Mouse (Mus musculus) forebrain, postnatal 0 days (tissue): ENCODE data around the gene Ntrk2. TPM values are rescaled to one million over a fixed set of nuclear protein-coding genes. Genes with fewer than 3 reads are reported as not detected.

Experiments used
- ATAC-seq: fragments of 200-750 bp; cut with Nextera tagmentation; 2 replicates; pipeline ENCODE4 v1.8.0; 2017; ENCODE audit warnings: mild to moderate bottlenecking, moderate library complexity
- DNase-seq: peaks from one replicate; pipeline ENCODE4 v3.0.0-alpha.2; 2015
- H3K27ac ChIP-seq: fragments of 300-500 bp; sonication (generic); 2 replicates; pipeline ENCODE4 v1.5.1; 2014; ENCODE audit warnings: low read depth, mild to moderate bottlenecking, antibody characterized with exemption, low read length, moderate library complexity, mixed read lengths
- H3K27me3 ChIP-seq: fragments of 300-500 bp; sonication (generic); 2 replicates; pipeline ENCODE4 v1.6.1; 2014; ENCODE audit warnings: mild to moderate bottlenecking, low read length, mixed read lengths; ENCODE audit not compliant: insufficient read depth
- H3K36me3 ChIP-seq: fragments of 300-500 bp; sonication (generic); 2 replicates; pipeline ENCODE4 v1.6.1; 2014; ENCODE audit warnings: mild to moderate bottlenecking, moderate library complexity; ENCODE audit not compliant: insufficient read depth
- H3K4me1 ChIP-seq: fragments of 300-500 bp; sonication (generic); 2 replicates; pipeline ENCODE4 v1.6.1; 2014; ENCODE audit warnings: antibody characterized with exemption; ENCODE audit not compliant: insufficient read depth
- H3K4me2 ChIP-seq: fragments of 300-500 bp; sonication (generic); 2 replicates; pipeline ENCODE4 v1.6.1; 2014; ENCODE audit warnings: low read depth, mild to moderate bottlenecking, moderate library complexity
- H3K4me3 ChIP-seq: fragments of 300-500 bp; sonication (generic); 2 replicates; pipeline ENCODE4 v1.5.1; 2014; ENCODE audit warnings: low read depth, low read length, mixed read lengths
- H3K9ac ChIP-seq: fragments of 300-500 bp; sonication (generic); 2 replicates; pipeline ENCODE4 v1.6.1; 2014; ENCODE audit warnings: mild to moderate bottlenecking
- H3K9me3 ChIP-seq: fragments of 300-500 bp; sonication (generic); 2 replicates; pipeline ENCODE4 v1.6.1; 2016; ENCODE audit warnings: low read length
- CTCF ChIP-seq: sonication (generic); IDR thresholded peaks from 2 replicates; pipeline ENCODE4 v1.5.1; 2016; ENCODE audit warnings: antibody characterized with exemption, control low read depth, low read depth
- WGBS: fragments of 180-500 bp; shearing (Covaris S2); extraction: QIAGEN DNeasy Blood & Tissue Kit; methylation state at CpG from one replicate; pipeline ENCODE4 v1.1.7; 2014; 5-methylcytosine and 5-hydroxymethylcytosine counted together
- polyA plus RNA-seq: library from polyadenylated mRNA; unstranded; fragments of >200 nt; fragmentation: Nextera tagmentation; extraction: Ambion mirVana; gene quantifications from 2 replicates; pipeline ENCODE4 v1.2.1, GENCODE M21; 2015
- total RNA-seq: library from RNA; depleted of rRNA; stranded (reverse); fragments of >200 nt; gene quantifications from 2 replicates; pipeline ENCODE4 v1.2.3, GENCODE M21; 2014

Gene Ntrk2
- total and polyA plus RNA-seq, 2 experiments from 2014 or later: 131 to 184 TPM

DNA sequence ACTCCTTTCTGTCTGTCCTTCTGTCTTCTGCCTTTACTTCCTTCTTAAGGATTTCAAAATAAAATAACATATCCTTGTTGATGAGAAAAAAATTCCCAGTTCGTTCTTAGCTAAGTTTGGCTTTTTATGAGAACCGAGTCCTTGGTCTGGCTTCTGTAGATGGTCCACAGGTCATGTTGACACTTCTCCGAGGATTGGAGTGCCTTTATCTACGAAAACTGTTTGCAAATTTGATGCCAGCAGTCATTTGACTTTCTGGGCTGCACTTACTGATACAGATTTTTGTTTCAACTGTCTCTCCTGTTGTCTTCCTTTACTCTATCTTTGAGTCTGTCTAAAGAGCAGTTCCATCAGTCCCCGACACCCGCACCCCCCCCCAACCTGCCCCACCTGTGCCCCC is 154.0 kb downstream of the Ntrk2 start:
- H3K4me2 ChIP-seq: no peak overlapping the region
- H3K4me1 ChIP-seq: peaks cover 10% of the 10 kb centered on the region; the same call in 1 of the 2 replicates
- H3K36me3 ChIP-seq: no peaks in the 10 kb centered on the region
- no peak overlapping the region for H3K9ac ChIP-seq
- no peak overlapping the region for H3K4me3 ChIP-seq
- no peak for ATAC-seq
- no peaks in the 10 kb centered on the region for H3K9me3 ChIP-seq
- no peaks in the 10 kb centered on the region for H3K27me3 ChIP-seq
- TF ChIP-seq CTCF: no peak
- no peak for DNase-seq
- WGBS: 93% methylated on average over 6 of the region's 6 CpGs
- H3K27ac ChIP-seq: no peak overlapping the region

DNA sequence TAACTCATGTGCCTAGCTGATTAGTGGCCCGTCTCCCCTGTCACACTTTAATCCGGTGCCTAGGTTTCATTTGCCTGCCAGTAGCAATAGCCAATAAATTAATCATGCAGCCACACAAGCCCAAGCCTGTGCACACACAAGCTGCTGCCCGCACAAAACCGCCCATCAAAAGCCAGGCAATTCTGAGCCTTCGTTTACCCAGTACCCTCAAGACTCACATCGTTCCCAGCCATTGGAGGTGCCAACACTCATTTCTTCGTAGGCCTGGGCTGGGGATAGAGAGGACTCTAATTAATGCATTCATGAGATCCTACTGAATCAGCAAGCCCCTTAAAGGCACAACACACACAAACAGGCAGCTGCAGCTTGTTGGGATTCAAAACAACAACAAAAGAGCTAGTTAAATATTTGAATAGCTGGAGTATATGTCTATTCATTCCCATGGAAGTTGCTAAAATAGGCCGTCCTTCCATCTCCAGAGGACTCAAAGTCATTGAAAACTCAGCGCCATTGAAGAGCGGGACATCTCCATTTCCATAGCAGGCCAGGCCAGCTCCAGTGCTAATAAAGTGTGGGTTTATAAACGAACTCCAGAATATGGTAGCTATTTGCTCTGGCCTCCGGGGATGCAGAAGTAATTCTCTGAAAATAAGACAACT is 158.5 kb downstream of the Ntrk2 start:
- Histone ChIP-seq H3K27ac (peak overlapping the region; percentile 71), H3K4me2 (no peak overlapping the region), H3K4me3 (no peak overlapping the region), H3K4me1 (peaks cover 7% of the 10 kb centered on the region; the same call in 1 of the 2 replicates), H3K36me3 (no peaks in the 10 kb centered on the region), H3K9ac (no peak overlapping the region), H3K27me3 (no peaks in the 10 kb centered on the region), H3K9me3 (no peaks in the 10 kb centered on the region)
- ATAC-seq (peak; percentile 93), DNase-seq (peak; percentile 75)
- 11% methylated on average over 12 of the region's 12 CpGs for WGBS
- no peak for TF ChIP-seq CTCF

DNA sequence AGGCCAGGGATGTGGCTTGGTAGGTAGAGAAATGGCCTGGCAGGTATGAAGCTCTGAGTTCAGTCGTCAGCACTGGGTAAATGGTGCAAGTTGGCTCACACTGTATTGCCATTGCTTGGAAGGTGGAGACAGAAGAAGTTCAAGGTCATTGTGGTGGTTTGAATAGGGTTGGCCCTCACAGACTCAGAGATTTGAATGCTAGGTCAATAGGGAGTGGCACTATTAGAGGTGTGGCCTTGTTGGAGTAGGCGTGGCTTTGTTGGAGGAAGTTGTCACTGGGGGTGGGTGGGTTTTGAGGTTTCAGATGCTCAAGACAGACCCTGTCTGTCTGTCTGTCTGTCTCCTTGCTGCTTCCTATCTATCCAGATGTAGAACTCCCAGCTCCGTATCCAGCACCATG is 159.5 kb downstream of the Ntrk2 start:
- ATAC-seq (no peak), DNase-seq (no peak)
- Histone ChIP-seq H3K4me3 (no peak overlapping the region), H3K9me3 (no peaks in the 10 kb centered on the region), H3K9ac (no peak overlapping the region), H3K4me1 (peaks cover 7% of the 10 kb centered on the region; the same call in 1 of the 2 replicates), H3K4me2 (no peak overlapping the region), H3K27ac (no peak overlapping the region), H3K27me3 (no peaks in the 10 kb centered on the region), H3K36me3 (no peaks in the 10 kb centered on the region)
- no peak for TF ChIP-seq CTCF
- WGBS: 91% methylated on average over 3 of the region's 3 CpGs

DNA sequence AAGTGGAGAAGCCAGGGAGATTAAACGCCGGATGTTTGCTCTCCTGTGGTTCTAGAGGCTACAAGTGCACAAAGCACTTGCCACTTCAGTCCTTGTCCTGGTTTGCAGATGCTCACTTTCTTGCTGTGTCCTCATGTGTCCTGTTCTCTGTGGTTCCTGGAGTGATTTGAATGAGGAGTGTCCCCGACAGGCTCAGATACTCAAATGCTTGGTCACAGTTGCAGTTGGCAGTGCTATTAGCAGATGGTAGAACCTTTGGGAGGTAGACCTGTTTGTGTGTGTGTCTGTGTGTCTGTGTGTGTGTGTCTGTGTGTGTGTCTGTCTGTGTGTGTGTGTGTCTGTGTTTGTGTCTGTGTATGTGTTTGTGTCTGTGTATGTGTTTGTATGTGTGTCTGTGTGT is 160.1 kb downstream of the Ntrk2 start:
- no peak for ATAC-seq
- Histone ChIP-seq H3K36me3 (no peaks in the 10 kb centered on the region), H3K9me3 (no peaks in the 10 kb centered on the region), H3K4me2 (no peak overlapping the region), H3K9ac (no peak overlapping the region), H3K4me3 (no peak overlapping the region), H3K27ac (no peak overlapping the region), H3K4me1 (peaks cover 8% of the 10 kb centered on the region; the same call in 1 of the 2 replicates), H3K27me3 (no peaks in the 10 kb centered on the region)
- DNase-seq: no peak
- WGBS: 66% methylated on average over 3 of the region's 3 CpGs
- TF ChIP-seq CTCF: no peak

DNA sequence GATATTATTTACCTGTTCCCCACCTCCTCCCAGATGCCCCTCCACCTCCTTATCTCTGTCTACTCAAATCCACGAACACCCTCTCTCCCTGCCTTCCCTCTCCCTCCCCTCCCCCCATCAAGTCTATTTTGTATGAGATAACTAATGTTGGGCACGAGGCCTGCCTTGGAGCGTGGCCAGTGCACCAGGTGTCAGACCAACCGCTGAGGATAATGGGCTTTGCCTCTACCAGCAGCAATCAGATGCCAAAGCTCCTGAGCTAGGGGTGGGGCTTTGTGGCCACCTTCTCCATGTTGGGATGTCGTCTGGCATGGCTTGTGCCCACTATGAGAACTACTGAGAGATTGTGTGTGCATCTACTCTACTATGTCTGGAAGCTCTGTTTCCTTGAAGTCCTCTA is 161.8 kb downstream of the Ntrk2 start:
- no peak for TF ChIP-seq CTCF
- H3K27me3 ChIP-seq: no peaks in the 10 kb centered on the region
- no peaks in the 10 kb centered on the region for H3K9me3 ChIP-seq
- no peaks in the 10 kb centered on the region for H3K36me3 ChIP-seq
- 22% methylated on average over 5 of the region's 5 CpGs for WGBS
- H3K4me2 ChIP-seq: no peak overlapping the region
- no peak overlapping the region for H3K4me3 ChIP-seq
- H3K4me1 ChIP-seq: peaks cover 12% of the 10 kb centered on the region; the same call in 1 of the 2 replicates
- H3K9ac ChIP-seq: no peak overlapping the region
- no peak for ATAC-seq
- no peak overlapping the region for H3K27ac ChIP-seq
- DNase-seq: no peak

DNA sequence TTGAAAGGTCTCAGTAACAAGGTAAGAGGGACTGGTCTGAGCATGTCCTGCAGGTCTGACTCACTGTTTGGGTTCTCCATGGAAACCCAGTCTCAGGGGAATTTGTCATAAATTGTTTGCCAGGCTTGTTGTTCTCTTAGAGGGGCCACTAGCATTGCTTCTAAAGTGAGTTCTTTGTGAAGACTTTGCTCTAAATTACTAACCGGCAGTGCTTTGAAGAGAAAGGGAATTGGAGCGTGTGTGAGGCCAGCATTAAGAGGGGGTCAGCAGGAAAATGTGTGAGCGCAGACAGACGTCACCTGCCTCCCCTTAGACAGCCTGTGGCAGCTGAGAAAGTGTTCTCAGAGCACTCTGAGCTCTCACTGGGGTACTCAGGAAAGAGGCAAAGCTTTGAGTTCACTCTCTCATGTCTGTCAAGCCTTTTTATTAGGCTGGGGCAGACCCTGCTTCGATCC is 165.1 kb downstream of the Ntrk2 start:
- TF ChIP-seq CTCF: no peak
- Histone ChIP-seq H3K27ac (0 out of 2 replicates have a peak overlapping the region, but pooled peaks have one; percentile 42), H3K4me1 (0 out of 2 replicates have a peak, but pooled peaks cover 6% of the 10 kb centered on the region), H3K9ac (no peak overlapping the region), H3K27me3 (no peaks in the 10 kb centered on the region), H3K36me3 (no peaks in the 10 kb centered on the region), H3K4me2 (no peak overlapping the region), H3K9me3 (no peaks in the 10 kb centered on the region), H3K4me3 (no peak overlapping the region)
- WGBS: 6% methylated on average over 5 of the region's 5 CpGs
- DNase-seq (no peak), ATAC-seq (peak; percentile 80)

DNA sequence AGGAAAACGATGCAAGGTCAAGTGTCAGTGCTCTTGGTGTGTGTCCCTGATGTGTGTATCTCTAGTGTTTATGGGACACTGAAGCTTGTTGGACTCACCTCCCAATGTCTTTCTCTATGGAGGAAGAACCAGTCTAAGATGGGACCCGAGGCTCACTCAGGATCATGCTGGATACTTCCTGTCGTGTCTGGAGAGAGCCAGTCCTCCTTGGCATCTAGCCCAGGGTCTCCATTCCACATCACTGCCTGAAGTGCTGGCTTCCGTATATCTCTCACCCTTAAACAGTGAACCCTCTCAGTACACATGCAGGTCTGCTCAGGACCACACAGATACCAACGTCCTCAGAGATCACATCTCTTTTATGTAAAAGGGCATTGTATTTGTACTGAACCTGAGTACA is 166.1 kb downstream of the Ntrk2 start:
- TF ChIP-seq CTCF: no peak
- no peaks in the 10 kb centered on the region for H3K9me3 ChIP-seq
- DNase-seq: no peak
- no peaks in the 10 kb centered on the region for H3K36me3 ChIP-seq
- H3K9ac ChIP-seq: no peak overlapping the region
- H3K27ac ChIP-seq: no peak overlapping the region
- peaks cover 6% of the 10 kb centered on the region; the same call in 1 of the 2 replicates for H3K4me1 ChIP-seq
- peak; percentile 11; the same call in 1 of the 2 replicates for ATAC-seq
- no peak overlapping the region for H3K4me2 ChIP-seq
- 22% methylated on average over 5 of the region's 5 CpGs for WGBS
- H3K4me3 ChIP-seq: no peak overlapping the region
- H3K27me3 ChIP-seq: no peaks in the 10 kb centered on the region
